Mouse (Mus musculus) heart, adult 2 months (tissue): ENCODE data around the gene H2afy.

Experiments
- CTCF ChIP-seq: fragments of 200-600 bp; IDR thresholded peaks from 2 replicates; pipeline ENCODE4 v1.8.1; 2022; ENCODE audit warnings: antibody characterized with exemption, mild to moderate bottlenecking, moderate library complexity
- POLR2A ChIP-seq: fragments of 200-500 bp; IDR thresholded peaks from 2 replicates; pipeline ENCODE4 v1.6.1; 2011; ENCODE audit warnings: mild to moderate bottlenecking, low read depth, low read length, control low read depth; ENCODE audit not compliant: insufficient read depth

GRCm38 (mm10) chr13:56132326-56132936, 3.7 kb downstream of the H2afy start:
- TF ChIP-seq CTCF (no peak), POLR2A (no peak)
